Mouse (Mus musculus) liver, adult 2 months (tissue): ENCODE measurements at regions not wholly inside any gene's neighbourhood (a gene's known extent, or its start where the extent isn't known, plus 50 kb on each side); places are given as distances from the start of the nearest gene placed in this dataset.

ENCODE experiments used
- CTCF ChIP-seq: fragments of 200-500 bp; IDR thresholded peaks from 2 replicates; pipeline ENCODE4 v1.5.1; 2011; ENCODE audit warnings: low read depth, low read length, control low read depth
- POLR2A ChIP-seq: fragments of 200-500 bp; IDR thresholded peaks from 2 replicates; pipeline ENCODE4 v1.6.1; 2011; ENCODE audit warnings: low read length, control low read depth; ENCODE audit not compliant: insufficient read depth; ENCODE audit errors: extremely low read depth

GRCm38 (mm10) chr9:86058116-86058515, 215.9 kb downstream of the Tpbg start:
- no peak for TF ChIP-seq POLR2A
- no peak for TF ChIP-seq CTCF
